Mouse (Mus musculus) pancreas, adult 10 weeks (tissue): ENCODE measurements around the gene Trpm1. TPM values are rescaled to one million over a fixed set of nuclear protein-coding genes. Genes with fewer than 3 reads are reported as not detected.

Experiments
- polyA plus RNA-seq: library from polyadenylated mRNA; stranded (reverse); fragments of 350-450 nt; fragmentation: Illumina TruSeq; extraction: RNeasy Lipid Tissue Mini Kit (QIAGEN cat#74804); gene quantifications from one replicate; pipeline ENCODE4 v1.2.3, GENCODE M21; 2015; ENCODE audit warnings: low read depth, low replicate concordance; ENCODE audit not compliant: insufficient read depth

The Trpm1 gene
- polyA plus RNA-seq, result not detected

GRCm38 (mm10) chr7:64153535-64153934 lies at the start of gene Trpm1:
Gene Trpm1 (plus strand): TSS chr7:64153835.

DNA sequence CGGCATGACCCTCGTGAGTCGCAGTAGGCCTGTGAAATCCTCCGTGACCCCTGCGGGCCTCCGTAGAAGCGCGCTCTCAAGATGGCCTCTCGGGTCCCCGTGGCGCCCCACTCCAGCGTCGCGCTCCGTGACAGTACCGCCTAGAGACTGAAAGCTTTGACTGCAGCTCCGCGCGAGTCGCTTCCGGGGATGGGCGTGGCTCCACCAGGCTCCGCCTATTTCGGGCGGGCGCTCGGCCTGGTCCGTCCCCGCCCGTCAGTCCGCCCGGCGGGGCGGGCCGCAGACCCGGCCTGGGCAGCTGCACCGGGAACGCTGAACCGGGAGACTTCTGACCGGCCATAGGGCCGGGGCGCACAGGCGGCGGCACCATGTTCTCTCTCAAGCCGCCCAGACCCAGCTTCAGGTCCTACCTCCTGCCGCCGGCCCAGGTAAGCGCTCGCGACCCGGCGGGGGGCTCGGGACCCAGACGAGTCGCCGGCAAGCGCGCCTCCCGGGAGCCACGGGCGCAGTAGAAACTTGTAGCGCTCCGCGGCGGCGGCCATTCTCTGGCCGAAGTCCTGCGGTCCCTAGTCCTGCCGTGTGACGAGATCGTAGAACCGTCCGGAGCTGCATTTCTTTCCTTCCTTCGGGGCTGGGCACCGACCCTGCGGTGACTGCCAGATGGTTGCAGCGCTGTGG lies 133.9 kb downstream of the Trpm1 start, which contains the start of gene Mtmr10:
Gene Mtmr10, plus strand, starts transcription at position 240 of the 678 bp plus-strand sequence.

Other genes with a start within 250 kb of the Trpm1 start
- gene E030018B13Rik, start 237.0 kb upstream of the Trpm1 start, polyA plus RNA-seq, result not detected
- gene Klf13, start 214.9 kb upstream of the Trpm1 start, polyA plus RNA-seq, result 8.1 TPM
- gene Mtmr10, start 133.8 kb downstream of the Trpm1 start, polyA plus RNA-seq, result 6.1 TPM
- gene Fan1, start 220.3 kb downstream of the Trpm1 start, polyA plus RNA-seq, result 0.76 TPM
- 8.6 TPM for gene Mphosph10, start 238.4 kb downstream of the Trpm1 start, polyA plus RNA-seq
- gene Mcee, start 238.8 kb downstream of the Trpm1 start, polyA plus RNA-seq, result 23.8 TPM